Mouse (Mus musculus) embryonic fibroblast, embryonic 13.5 days (primary cell): ENCODE results near the gene Ahnak2.

Source experiments
- CTCF ChIP-seq: IDR thresholded peaks from 2 replicates; pipeline ENCODE4 v1.5.1; 2011; ENCODE audit warnings: mild to moderate bottlenecking, control low read depth, low read length, moderate library complexity, borderline replicate concordance; ENCODE audit not compliant: insufficient read depth
- POLR2A ChIP-seq: IDR thresholded peaks from 2 replicates; pipeline ENCODE4 v1.6.1; 2011; ENCODE audit warnings: low read depth, mild to moderate bottlenecking, control low read depth, low read length, moderate library complexity

- no peak for TF ChIP-seq POLR2A
- no peak for TF ChIP-seq CTCF
Measured at GRCm38 (mm10) chr12:112764141-112764540, 38.3 kb downstream of the Ahnak2 start.
